Mouse (Mus musculus) lung, postnatal 0 days (tissue): ENCODE measurements around the gene Melk. TPM values are rescaled to one million over a fixed set of nuclear protein-coding genes. Genes with fewer than 3 reads are reported as not detected.

ENCODE experiments used
- ATAC-seq: fragments of 200-750 bp; cut with Nextera tagmentation; 2 replicates; pipeline ENCODE4 v1.8.0; 2017; ENCODE audit warnings: moderate library complexity
- DNase-seq: peaks from one replicate; pipeline ENCODE4 v3.0.0-alpha.2; 2016; ENCODE audit warnings: low spot score
- H3K27ac ChIP-seq: fragments of 300-500 bp; sonication (generic); 2 replicates; pipeline ENCODE4 v1.5.1; 2014; ENCODE audit warnings: antibody characterized with exemption, mild to moderate bottlenecking, low read length, mixed read lengths
- H3K27me3 ChIP-seq: fragments of 300-500 bp; sonication (generic); replicated peaks from 2 replicates; pipeline ENCODE4 v1.6.1; 2014; ENCODE audit warnings: low read length, mixed read lengths; ENCODE audit not compliant: insufficient read depth
- H3K36me3 ChIP-seq: fragments of 300-500 bp; sonication (generic); 2 replicates; pipeline ENCODE4 v1.6.1; 2014; ENCODE audit warnings: low read length, mixed read lengths; ENCODE audit not compliant: insufficient read depth
- H3K4me1 ChIP-seq: fragments of 300-500 bp; sonication (generic); 2 replicates; pipeline ENCODE4 v1.6.1; 2014; ENCODE audit warnings: antibody characterized with exemption, low read depth, low read length, mixed read lengths; ENCODE audit not compliant: insufficient read depth
- H3K4me2 ChIP-seq: fragments of 300-500 bp; sonication (generic); replicated peaks from 2 replicates; pipeline ENCODE4 v1.6.1; 2014; ENCODE audit warnings: low read depth, mild to moderate bottlenecking, low read length, moderate library complexity, mixed read lengths
- H3K4me3 ChIP-seq: fragments of 300-500 bp; sonication (generic); 2 replicates; pipeline ENCODE4 v1.5.1; 2014; ENCODE audit warnings: low read depth, low read length
- H3K9ac ChIP-seq: fragments of 300-500 bp; sonication (generic); replicated peaks from 2 replicates; pipeline ENCODE4 v1.6.1; 2014; ENCODE audit warnings: low read depth, mild to moderate bottlenecking
- H3K9me3 ChIP-seq: fragments of 300-500 bp; sonication (generic); 2 replicates; pipeline ENCODE4 v1.6.1; 2016; ENCODE audit warnings: low read length, mixed read lengths
- CTCF ChIP-seq: IDR thresholded peaks from 2 replicates; pipeline ENCODE4 v1.5.1; 2016; ENCODE audit warnings: antibody characterized with exemption, mild to moderate bottlenecking
- EP300 ChIP-seq: IDR thresholded peaks from 2 replicates; pipeline ENCODE4 v1.6.1; 2016; ENCODE audit warnings: antibody characterized with exemption, mild to moderate bottlenecking, control low read depth
- WGBS: fragments of 180-500 bp; shearing (Covaris S2); extraction: QIAGEN DNeasy Blood & Tissue Kit; methylation state at CpG from one replicate; pipeline ENCODE4 v1.1.7; 2014; 5-methylcytosine and 5-hydroxymethylcytosine counted together
- polyA plus RNA-seq: library from polyadenylated mRNA; unstranded; fragments of >200 nt; fragmentation: Nextera tagmentation; extraction: Ambion mirVana; gene quantifications from 2 replicates; pipeline ENCODE4 v1.2.1, GENCODE M21; 2015

Melk gene
- polyA plus RNA-seq, 1 experiment from 2014 or later = 1.6 TPM

- DNase-seq (peak; percentile 76), ATAC-seq (peak; percentile 60)
- Histone ChIP-seq H3K27me3 (no peaks in the 10 kb centered on the region), H3K9ac (no peak overlapping the region), H3K36me3 (no peaks in the 10 kb centered on the region), H3K27ac (no peak overlapping the region), H3K4me1 (no peaks in the 10 kb centered on the region), H3K4me3 (no peak overlapping the region), H3K9me3 (no peaks in the 10 kb centered on the region), H3K4me2 (no peak overlapping the region)
- WGBS = 7% methylated on average over 7 of the region's 7 CpGs
- peak; percentile 85 for TF ChIP-seq CTCF
- no peak for TF ChIP-seq EP300
Observed at GRCm38 (mm10) chr4:44292534-44292933, 8.1 kb upstream of the Melk start.

- Histone ChIP-seq H3K27ac (no peak overlapping the region), H3K36me3 (no peaks in the 10 kb centered on the region), H3K4me3 (no peak overlapping the region), H3K9ac (no peak overlapping the region), H3K27me3 (no peaks in the 10 kb centered on the region), H3K4me1 (no peaks in the 10 kb centered on the region), H3K9me3 (no peaks in the 10 kb centered on the region), H3K4me2 (no peak overlapping the region)
- DNase-seq (no peak), ATAC-seq (no peak)
- TF ChIP-seq EP300 (no peak), CTCF (no peak)
- whole genome bisulfite sequencing = 17% methylated on average over 1 of the region's 1 CpGs
Observed at GRCm38 (mm10) chr4:44295837-44296236, 4.8 kb upstream of the Melk start.

- DNase-seq = no peak
- H3K4me3 ChIP-seq = no peak overlapping the region
- no peaks in the 10 kb centered on the region for H3K9me3 ChIP-seq
- H3K9ac ChIP-seq = no peak overlapping the region
- H3K36me3 ChIP-seq = no peaks in the 10 kb centered on the region
- ATAC-seq = no peak
- WGBS = 72% methylated on average over 7 of the region's 7 CpGs
- H3K4me1 ChIP-seq = peaks cover under 1% of the 10 kb centered on the region
- no peak overlapping the region for H3K27ac ChIP-seq
- no peak overlapping the region for H3K4me2 ChIP-seq
- TF ChIP-seq EP300 = no peak
- TF ChIP-seq CTCF = no peak
- no peaks in the 10 kb centered on the region for H3K27me3 ChIP-seq
Observed at GRCm38 (mm10) chr4:44306585-44306984, 5.9 kb downstream of the Melk start.

GRCm38 (mm10) chr4:44310429-44310828 lies 9.8 kb downstream of the Melk start:
- H3K9me3 ChIP-seq = no peaks in the 10 kb centered on the region
- no peak for DNase-seq
- no peaks in the 10 kb centered on the region for H3K27me3 ChIP-seq
- ATAC-seq = no peak
- WGBS = 75% methylated on average over 4 of the region's 4 CpGs
- peak; percentile 39 for TF ChIP-seq CTCF
- no peak for TF ChIP-seq EP300
- H3K4me3 ChIP-seq = no peak overlapping the region
- H3K9ac ChIP-seq = no peak overlapping the region
- no peak overlapping the region for H3K27ac ChIP-seq
- no peaks in the 10 kb centered on the region for H3K36me3 ChIP-seq
- H3K4me2 ChIP-seq = no peak overlapping the region
- H3K4me1 ChIP-seq = no peaks in the 10 kb centered on the region

- ATAC-seq (no peak), DNase-seq (no peak)
- no peaks in the 10 kb centered on the region for H3K9me3 ChIP-seq
- H3K27ac ChIP-seq = no peak overlapping the region
- H3K4me1 ChIP-seq = no peaks in the 10 kb centered on the region
- H3K36me3 ChIP-seq = no peaks in the 10 kb centered on the region
- WGBS = 92% methylated on average over 4 of the region's 4 CpGs
- no peak overlapping the region for H3K4me3 ChIP-seq
- no peak for TF ChIP-seq EP300
- no peak for TF ChIP-seq CTCF
- no peak overlapping the region for H3K9ac ChIP-seq
- H3K4me2 ChIP-seq = no peak overlapping the region
- H3K27me3 ChIP-seq = no peaks in the 10 kb centered on the region
Observed at GRCm38 (mm10) chr4:44310911-44311310, 10.2 kb downstream of the Melk start.

- H3K9me3 ChIP-seq = no peaks in the 10 kb centered on the region
- H3K4me3 ChIP-seq = no peak overlapping the region
- H3K27ac ChIP-seq = no peak overlapping the region
- 0 out of 2 replicates have a peak overlapping the region, but pooled peaks have one; percentile 17 for H3K4me2 ChIP-seq
- no peaks in the 10 kb centered on the region for H3K27me3 ChIP-seq
- no peak overlapping the region for H3K9ac ChIP-seq
- DNase-seq = no peak
- 42% methylated on average over 12 of the region's 12 CpGs for WGBS
- H3K4me1 ChIP-seq = no peaks in the 10 kb centered on the region; the same call in 1 of the 2 replicates
- TF ChIP-seq CTCF (no peak), EP300 (no peak)
- no peaks in the 10 kb centered on the region for H3K36me3 ChIP-seq
- ATAC-seq = no peak
Observed at GRCm38 (mm10) chr4:44316270-44316809, 15.7 kb downstream of the Melk start.

- Histone ChIP-seq H3K4me2 (no peak overlapping the region), H3K27ac (no peak overlapping the region), H3K27me3 (no peaks in the 10 kb centered on the region), H3K4me3 (no peak overlapping the region), H3K9me3 (no peaks in the 10 kb centered on the region), H3K4me1 (no peaks in the 10 kb centered on the region; the same call in 1 of the 2 replicates), H3K9ac (no peak overlapping the region), H3K36me3 (no peaks in the 10 kb centered on the region)
- DNase-seq (no peak), ATAC-seq (no peak)
- WGBS = 82% methylated on average over 6 of the region's 6 CpGs
- TF ChIP-seq CTCF (no peak), EP300 (no peak)
Observed at GRCm38 (mm10) chr4:44320448-44320847, 19.8 kb downstream of the Melk start.
